Comparison of ENCODE assay signal across 11 mouse cellular contexts in the genomic region with DNA sequence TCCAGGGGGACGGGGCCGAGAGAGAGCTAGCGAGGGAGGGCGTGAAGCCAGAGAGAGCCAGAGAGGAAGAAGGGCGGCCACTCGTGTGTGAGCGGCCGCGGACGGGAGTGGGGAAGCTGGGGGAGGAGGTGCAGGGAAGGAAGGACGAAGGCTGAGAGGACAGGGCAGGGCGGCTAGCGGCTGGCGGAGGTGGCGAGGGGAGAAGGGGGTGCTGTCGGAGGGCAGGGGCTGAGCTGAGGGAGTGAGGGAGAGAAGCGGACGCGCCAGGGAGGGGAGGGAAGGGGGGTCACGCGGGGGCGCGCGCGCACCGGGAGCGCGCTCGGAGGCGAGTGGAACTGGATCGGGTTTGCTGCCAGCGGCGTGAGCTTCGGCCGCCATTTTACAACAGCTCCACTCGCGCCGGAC. TPM values are rescaled to one million over a fixed set of nuclear protein-coding genes. Genes with fewer than 3 reads are reported as not detected.
A peak's percentile ranks its signal among the peaks of the same experiment; 100 is the strongest.
DNase-seq lines count a peak whose midpoint lies in the region; ATAC-seq and TF ChIP-seq lines count a peak whose summit lies in the region.
"Not testable (repeated sequence)": the region's sequence is repeated elsewhere in the genome, so short reads cannot be mapped to it uniquely, and the experiment has no call there.
"Had no signal": no experiment of that assay in that cellular context is flagged by ENCODE, and none has a peak within 500 bp of the region (broad histone marks: within the 10 kb centered on the region; RNA-seq: fewer than 3 reads in every experiment).

No protein-coding gene starts in this region.

- H3K27me3 ChIP-seq in forebrain, embryonic 12.5 days; heart, postnatal 0 days (ENCODE audit: control insufficient read depth, insufficient read depth, low read length); kidney, embryonic 14.5 days (ENCODE audit: control insufficient read depth, insufficient read depth, low read length); liver, embryonic 14.5 days (ENCODE audit: control insufficient read depth, insufficient read depth, low read length); midbrain, embryonic 16.5 days (ENCODE audit: control insufficient read depth, insufficient read depth, low read depth, low read length); stomach, embryonic 14.5 days (ENCODE audit: control insufficient read depth, insufficient read depth, low read length): not testable (repeated sequence)

- peak; percentile 99 for ATAC-seq in forebrain, embryonic 12.5 days (ENCODE audit: low FRiP score)
- peak; percentile 98 for ATAC-seq in heart, postnatal 0 days (ENCODE audit: insufficient read depth, low read depth)
- peak; percentile 100 for ATAC-seq in kidney, embryonic 14.5 days (ENCODE audit: low FRiP score, low TSS enrichment)
- peak; percentile 100 for ATAC-seq in liver, embryonic 14.5 days (ENCODE audit: insufficient read depth)
- peak; percentile 99 for ATAC-seq in midbrain, embryonic 16.5 days
- peak; percentile 96 for ATAC-seq in stomach, embryonic 14.5 days (ENCODE audit: insufficient number of reproducible peaks, insufficient read depth, low FRiP score, low read depth)

- TF ChIP-seq EP300 in heart, postnatal 0 days (IDR thresholded peaks at IDR 0.05; ENCODE audit: low read depth); liver, embryonic 14.5 days (IDR thresholded peaks at IDR 0.05; ENCODE audit: low read depth): not testable (repeated sequence)

- DNase-seq in ES-E14 (ENCODE audit: low read depth, low spot score); liver, embryonic 14.5 days (ENCODE audit: low read depth in 3 of 3, low spot score in 3 of 3): not testable (repeated sequence)
- peak; percentile 20 for DNase-seq in cerebellum, adult 9-10 months
- DNase-seq in heart, postnatal 0 days (ENCODE audit: low spot score): peak; percentile 27

- not testable (repeated sequence) for H3K27ac ChIP-seq in ES-E14 (ENCODE audit: insufficient read depth, low read depth, low read length, poor library complexity, severe bottlenecking); forebrain, embryonic 12.5 days; heart, postnatal 0 days (ENCODE audit: low read depth); kidney, embryonic 14.5 days (ENCODE audit: low read depth, low read length); liver, embryonic 14.5 days; stomach, embryonic 14.5 days (ENCODE audit: low read length)
- peak overlapping the region; percentile 28; the same call in 1 of the 2 replicates for H3K27ac ChIP-seq in midbrain, embryonic 16.5 days (ENCODE audit: low read length)

- not testable (repeated sequence) for H3K9me3 ChIP-seq in ES-E14 (ENCODE audit: control insufficient read depth, insufficient read depth, low read depth, low read length); forebrain, embryonic 12.5 days; heart, postnatal 0 days (replicated peaks; ENCODE audit: control insufficient read depth, low read length); kidney, embryonic 14.5 days (ENCODE audit: control insufficient read depth, low read length); liver, embryonic 14.5 days (ENCODE audit: control insufficient read depth, low read length); midbrain, embryonic 16.5 days (replicated peaks; ENCODE audit: control insufficient read depth, low read length, poor library complexity, severe bottlenecking); stomach, embryonic 14.5 days (ENCODE audit: control insufficient read depth, low read depth, low read length)

- in situ Hi-C loops in ES-E14 (cut with MboI; ENCODE audit: low sequenced_read_pairs in 2 of 2, unreplicated experiment in 2 of 2): not testable (repeated sequence)

- peak overlapping the region; percentile 54 to 68 for H3K4me3 ChIP-seq in ES-E14 (ENCODE audit: insufficient read depth in 1 of 2, low read depth in 1 of 2, low read length in 2 of 2, poor library complexity in 1 of 2, severe bottlenecking in 1 of 2)
- H3K4me3 ChIP-seq in forebrain, embryonic 12.5 days (replicated peaks): peak overlapping the region; percentile 39
- H3K4me3 ChIP-seq in heart, postnatal 0 days (ENCODE audit: low read depth, low read length): peak overlapping the region; percentile 49
- H3K4me3 ChIP-seq in kidney, embryonic 14.5 days (ENCODE audit: low read length): peak overlapping the region; percentile 30
- H3K4me3 ChIP-seq in liver, embryonic 14.5 days (ENCODE audit: insufficient read depth in 1 of 2, low read depth in 2 of 2, low read length in 2 of 2): peak overlapping the region; percentile 16 to 29; a peak in 1 of 4 replicates
- peak overlapping the region; percentile 42 for H3K4me3 ChIP-seq in midbrain, embryonic 16.5 days (ENCODE audit: low read depth, low read length)
- peak overlapping the region; percentile 26; the same call in 1 of the 2 replicates for H3K4me3 ChIP-seq in stomach, embryonic 14.5 days (ENCODE audit: low read depth, low read length)

- H3K36me3 ChIP-seq in ES-E14 (ENCODE audit: control insufficient read depth, insufficient read depth, low read length, poor library complexity, severe bottlenecking); forebrain, embryonic 12.5 days (replicated peaks); heart, postnatal 0 days (replicated peaks; ENCODE audit: control insufficient read depth, insufficient read depth, low read length); kidney, embryonic 14.5 days (ENCODE audit: control insufficient read depth, insufficient read depth, low read length); liver, embryonic 14.5 days (replicated peaks; ENCODE audit: control insufficient read depth, insufficient read depth, low read depth); midbrain, embryonic 16.5 days (ENCODE audit: control insufficient read depth, insufficient read depth, low read length); stomach, embryonic 14.5 days (ENCODE audit: control insufficient read depth, insufficient read depth, low read length): not testable (repeated sequence)

- TF ChIP-seq CTCF in heart, postnatal 0 days (IDR thresholded peaks at IDR 0.05; ENCODE audit: low read depth); liver, embryonic 14.5 days (IDR thresholded peaks at IDR 0.05; ENCODE audit: low read depth): not testable (repeated sequence)

- H3K9ac ChIP-seq in ES-E14 (ENCODE audit: insufficient read depth, low read depth, low read length, poor library complexity, severe bottlenecking): peak overlapping the region; percentile 75; the same call in 1 of the 2 replicates
- H3K9ac ChIP-seq in forebrain, embryonic 12.5 days: 0 out of 2 replicates have a peak overlapping the region, but pooled peaks have one; percentile 38
- H3K9ac ChIP-seq in heart, postnatal 0 days (replicated peaks; ENCODE audit: low read depth, low read length): peak overlapping the region; percentile 42; the same call in 1 of the 2 replicates
- H3K9ac ChIP-seq in kidney, embryonic 14.5 days (ENCODE audit: low read depth, low read length): peak overlapping the region; percentile 23; the same call in 1 of the 2 replicates
- H3K9ac ChIP-seq in liver, embryonic 14.5 days (replicated peaks); stomach, embryonic 14.5 days (replicated peaks; ENCODE audit: low read depth, low read length): not testable (repeated sequence)
- peak overlapping the region; percentile 59; the same call in 1 of the 2 replicates for H3K9ac ChIP-seq in midbrain, embryonic 16.5 days (ENCODE audit: low read depth, low read length)

- H3K4me2 ChIP-seq in forebrain, embryonic 12.5 days: peak overlapping the region; percentile 46
- peak overlapping the region; percentile 58 for H3K4me2 ChIP-seq in heart, postnatal 0 days (ENCODE audit: low read depth, low read length)
- H3K4me2 ChIP-seq in kidney, embryonic 14.5 days (replicated peaks; ENCODE audit: low read depth, low read length): peak overlapping the region; percentile 30
- peak overlapping the region; percentile 43 for H3K4me2 ChIP-seq in liver, embryonic 14.5 days (ENCODE audit: low read depth)
- H3K4me2 ChIP-seq in midbrain, embryonic 16.5 days (ENCODE audit: low read length): peak overlapping the region; percentile 51
- H3K4me2 ChIP-seq in stomach, embryonic 14.5 days (replicated peaks; ENCODE audit: low read depth, low read length): not testable (repeated sequence)

- not testable (repeated sequence) for H3K4me1 ChIP-seq in ES-E14 (ENCODE audit: control insufficient read depth in 2 of 2, insufficient read depth in 2 of 2, low read length in 2 of 2, poor library complexity in 1 of 2); forebrain, embryonic 12.5 days; heart, postnatal 0 days (ENCODE audit: control insufficient read depth, insufficient read depth); kidney, embryonic 14.5 days (ENCODE audit: control insufficient read depth, insufficient read depth, low read length); liver, embryonic 14.5 days (replicated peaks; ENCODE audit: control insufficient read depth in 2 of 2, insufficient read depth in 2 of 2, low read length in 1 of 2); midbrain, embryonic 16.5 days (ENCODE audit: control insufficient read depth, insufficient read depth, low read length); stomach, embryonic 14.5 days (ENCODE audit: control insufficient read depth, insufficient read depth, low read length)

- WGBS in forebrain, embryonic 12.5 days: 3% methylated on average over 15 of the region's 38 CpGs
- 0% methylated on average over 11 of the region's 38 CpGs for WGBS in heart, postnatal 0 days
- WGBS in kidney, embryonic 14.5 days: 1% methylated on average over 6 of the region's 38 CpGs
- WGBS in liver, embryonic 14.5 days (ENCODE audit: insufficient replicate concordance): 4% methylated on average over 10 of the region's 38 CpGs
- 3% methylated on average over 9 of the region's 38 CpGs for WGBS in midbrain, embryonic 16.5 days
- 2% methylated on average over 12 of the region's 38 CpGs for WGBS in stomach, embryonic 14.5 days

RNA-seq across cellular contexts. Expression of a gene that starts 9.7 kb away (rescaled TPM):
- not detected in 2 replicates for total RNA-seq in ES-E14 (2012; rRNA removed)
- not detected in 2 replicates for polyA plus RNA-seq in forebrain, embryonic 12.5 days (2016; fragmentation: Nextera tagmentation; extraction: Ambion mirVana)
- not detected in 2 replicates for total RNA-seq in heart, postnatal 0 days (2014; rRNA removed; ENCODE audit: low replicate concordance)
- polyA plus RNA-seq in heart, postnatal 0 days (2015; fragmentation: Nextera tagmentation; extraction: Ambion mirVana): not detected in 2 replicates
- polyA plus RNA-seq in kidney, embryonic 14.5 days (2014; fragmentation: Nextera tagmentation; extraction: Ambion mirVana): not detected in 2 replicates
- polyA plus RNA-seq in liver, embryonic 14.5 days (2012; rRNA removed): not detected in 2 replicates
- polyA plus RNA-seq in liver, embryonic 14.5 days (2014; fragmentation: Nextera tagmentation; extraction: Ambion mirVana): not detected in 2 replicates
- polyA plus RNA-seq in midbrain, embryonic 16.5 days (2015; fragmentation: Nextera tagmentation; extraction: Ambion mirVana): not detected in 2 replicates
- not detected in 2 replicates for polyA plus RNA-seq in stomach, embryonic 14.5 days (2014; fragmentation: Nextera tagmentation; extraction: Ambion mirVana)
- total RNA-seq: CH12.LX; layer of hippocampus, postnatal 14 days had no signal
- polyA plus RNA-seq: erythroblast, embryonic 14.5 days had no signal

RNA-seq across cellular contexts. Expression of a gene that starts 40.1 kb away (rescaled TPM):
- total RNA-seq in ES-E14 (2012; rRNA removed): not detected in 2 replicates
- polyA plus RNA-seq in forebrain, embryonic 12.5 days (2016; fragmentation: Nextera tagmentation; extraction: Ambion mirVana): not detected in 2 replicates
- total RNA-seq in heart, postnatal 0 days (2014; rRNA removed; ENCODE audit: low replicate concordance): not detected in 2 replicates
- polyA plus RNA-seq in heart, postnatal 0 days (2015; fragmentation: Nextera tagmentation; extraction: Ambion mirVana): not detected in 2 replicates
- not detected in 2 replicates for polyA plus RNA-seq in kidney, embryonic 14.5 days (2014; fragmentation: Nextera tagmentation; extraction: Ambion mirVana)
- 0.08 and 0.25 TPM in 2 replicates for polyA plus RNA-seq in liver, embryonic 14.5 days (2012; rRNA removed)
- polyA plus RNA-seq in liver, embryonic 14.5 days (2014; fragmentation: Nextera tagmentation; extraction: Ambion mirVana): 0.11 TPM in 1 of 2 replicates, not detected in the other
- polyA plus RNA-seq in midbrain, embryonic 16.5 days (2015; fragmentation: Nextera tagmentation; extraction: Ambion mirVana): not detected in 2 replicates
- 9.1 and 9.8 TPM in 2 replicates for polyA plus RNA-seq in stomach, embryonic 14.5 days (2014; fragmentation: Nextera tagmentation; extraction: Ambion mirVana)
- total RNA-seq: CH12.LX; layer of hippocampus, postnatal 14 days had no signal
- polyA plus RNA-seq: erythroblast, embryonic 14.5 days had no signal

RNA-seq across cellular contexts. Expression of a gene that starts 44.1 kb away (rescaled TPM):
- not detected in 2 replicates for total RNA-seq in ES-E14 (2012; rRNA removed)
- not detected in 2 replicates for polyA plus RNA-seq in forebrain, embryonic 12.5 days (2016; fragmentation: Nextera tagmentation; extraction: Ambion mirVana)
- total RNA-seq in heart, postnatal 0 days (2014; rRNA removed; ENCODE audit: low replicate concordance): not detected in 2 replicates
- not detected in 2 replicates for polyA plus RNA-seq in heart, postnatal 0 days (2015; fragmentation: Nextera tagmentation; extraction: Ambion mirVana)
- polyA plus RNA-seq in kidney, embryonic 14.5 days (2014; fragmentation: Nextera tagmentation; extraction: Ambion mirVana): not detected in 2 replicates
- polyA plus RNA-seq in liver, embryonic 14.5 days (2012; rRNA removed): not detected in 2 replicates
- polyA plus RNA-seq in liver, embryonic 14.5 days (2014; fragmentation: Nextera tagmentation; extraction: Ambion mirVana): not detected in 2 replicates
- not detected in 2 replicates for polyA plus RNA-seq in midbrain, embryonic 16.5 days (2015; fragmentation: Nextera tagmentation; extraction: Ambion mirVana)
- polyA plus RNA-seq in stomach, embryonic 14.5 days (2014; fragmentation: Nextera tagmentation; extraction: Ambion mirVana): not detected in 2 replicates
- total RNA-seq: CH12.LX; layer of hippocampus, postnatal 14 days had no signal
- polyA plus RNA-seq: erythroblast, embryonic 14.5 days had no signal
